Mouse (Mus musculus): Measurements from ENCODE around the gene Vps52.

- TF ChIP-seq CTCF (IDR thresholded peaks at IDR 0.05; ENCODE audit: control insufficient read depth, insufficient read depth, insufficient read length) (no peak), MYOD1 (IDR thresholded peaks at IDR 0.05; ENCODE audit: control insufficient read depth, insufficient read length, low read depth) (no peak), MYOG (IDR thresholded peaks at IDR 0.05; ENCODE audit: control insufficient read depth, extremely low read depth, insufficient read length) (no peak), FOSL1 (IDR thresholded peaks at IDR 0.05; ENCODE audit: insufficient read depth, low read length, poor library complexity, severe bottlenecking) (no peak), MAX (IDR thresholded peaks at IDR 0.05) (no peak), USF1 (IDR thresholded peaks at IDR 0.05; ENCODE audit: low read depth) (no peak), CEBPB (IDR thresholded peaks at IDR 0.05; ENCODE audit: low read depth) (no peak)
These were observed 15.3 kb upstream of the Vps52 start, which contains the start of the genes Pfdn6 and Wdr46 for GRCm38 (mm10) chr17:33940206-33940805.
